Mouse (Mus musculus) 416B (cell line): ENCODE data around the gene Tmem119.

Experiments
- DNase-seq: peaks from one replicate; pipeline ENCODE4 v3.0.0; 2011; ENCODE audit warnings: low read depth

Gene Tmem119

DNA sequence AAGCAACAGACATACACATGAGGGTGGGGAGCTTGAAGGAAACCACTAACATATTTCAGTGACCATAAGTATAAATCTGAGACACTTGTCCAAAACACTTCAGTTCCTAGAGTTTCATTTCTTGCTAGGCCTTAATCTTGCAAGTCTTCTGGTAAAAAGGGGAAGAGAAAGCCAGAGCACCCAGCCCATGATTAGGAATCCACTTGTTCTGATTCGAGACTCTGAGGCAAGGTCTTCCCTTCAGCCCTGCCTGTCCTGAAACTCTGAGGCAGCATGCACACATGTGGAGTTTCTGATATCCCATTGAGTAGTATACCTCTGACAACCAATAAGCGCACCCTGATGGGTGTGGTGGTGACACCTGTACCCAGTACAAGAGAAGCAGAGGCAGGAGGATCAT, 38.7 kb downstream of the Tmem119 start:
- DNase-seq, result no peak

DNA sequence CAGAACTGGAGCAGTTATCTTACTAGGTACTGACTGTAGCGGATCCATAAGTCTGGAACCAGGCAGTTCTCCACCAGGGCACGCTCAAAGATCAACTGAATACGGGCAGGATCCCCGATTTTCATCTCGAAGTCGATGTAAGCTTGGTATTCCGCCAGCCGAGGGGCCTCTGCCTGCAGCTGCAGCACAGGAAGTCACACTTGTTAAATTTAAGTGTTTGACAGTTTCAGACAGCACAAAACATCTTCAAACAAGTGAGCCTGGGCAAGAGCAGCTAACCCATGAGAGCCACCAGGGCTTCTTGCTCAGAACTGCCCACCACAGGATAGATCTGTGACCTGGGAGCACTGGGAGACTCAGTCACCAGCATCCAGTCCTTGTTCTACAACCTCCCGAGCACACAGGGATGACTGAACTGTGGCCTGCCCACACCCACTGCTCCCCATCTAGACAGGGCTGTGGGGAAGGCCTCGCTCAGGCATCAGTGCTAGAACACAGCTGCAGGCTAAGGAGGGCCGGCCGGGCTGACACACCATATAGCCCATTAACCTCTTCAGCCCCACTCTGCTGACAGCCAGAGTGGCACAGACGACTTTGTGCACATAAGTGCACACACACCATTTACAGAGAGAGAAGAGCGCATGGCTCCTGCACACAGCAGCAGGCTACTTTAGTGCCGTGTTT, 44.8 kb downstream of the Tmem119 start:
- no peak for DNase-seq

DNA sequence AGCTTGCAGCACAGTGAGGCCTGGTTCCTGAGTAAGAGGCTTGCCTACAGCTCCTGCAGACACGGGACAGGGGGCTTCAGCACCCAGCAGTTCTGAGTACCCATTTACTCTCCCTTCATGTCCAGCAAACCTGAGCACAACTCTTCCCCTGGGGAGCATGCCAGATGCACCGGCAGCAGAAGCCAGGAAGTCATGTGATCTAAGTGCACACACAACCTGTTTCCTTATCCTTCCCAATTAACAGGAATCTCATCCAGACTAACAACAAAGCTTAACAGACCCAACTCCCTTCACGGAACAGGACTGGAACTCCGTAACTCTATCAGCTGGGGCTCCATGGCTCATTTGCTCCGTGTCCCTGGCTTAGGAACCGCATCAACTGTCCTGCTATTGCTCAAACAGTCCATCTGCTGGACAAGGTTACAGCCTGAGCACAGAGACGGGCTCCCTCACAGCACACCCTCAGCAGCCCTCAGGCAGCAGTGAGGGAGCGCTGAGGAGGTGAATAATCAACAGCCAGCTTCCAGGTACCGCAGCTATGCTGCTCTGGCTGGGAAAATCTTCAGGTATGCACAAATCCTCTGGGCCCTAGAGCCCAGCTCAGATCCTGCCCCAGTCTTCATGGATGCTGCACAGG, 48.7 kb downstream of the Tmem119 start:
- no peak for DNase-seq

DNA sequence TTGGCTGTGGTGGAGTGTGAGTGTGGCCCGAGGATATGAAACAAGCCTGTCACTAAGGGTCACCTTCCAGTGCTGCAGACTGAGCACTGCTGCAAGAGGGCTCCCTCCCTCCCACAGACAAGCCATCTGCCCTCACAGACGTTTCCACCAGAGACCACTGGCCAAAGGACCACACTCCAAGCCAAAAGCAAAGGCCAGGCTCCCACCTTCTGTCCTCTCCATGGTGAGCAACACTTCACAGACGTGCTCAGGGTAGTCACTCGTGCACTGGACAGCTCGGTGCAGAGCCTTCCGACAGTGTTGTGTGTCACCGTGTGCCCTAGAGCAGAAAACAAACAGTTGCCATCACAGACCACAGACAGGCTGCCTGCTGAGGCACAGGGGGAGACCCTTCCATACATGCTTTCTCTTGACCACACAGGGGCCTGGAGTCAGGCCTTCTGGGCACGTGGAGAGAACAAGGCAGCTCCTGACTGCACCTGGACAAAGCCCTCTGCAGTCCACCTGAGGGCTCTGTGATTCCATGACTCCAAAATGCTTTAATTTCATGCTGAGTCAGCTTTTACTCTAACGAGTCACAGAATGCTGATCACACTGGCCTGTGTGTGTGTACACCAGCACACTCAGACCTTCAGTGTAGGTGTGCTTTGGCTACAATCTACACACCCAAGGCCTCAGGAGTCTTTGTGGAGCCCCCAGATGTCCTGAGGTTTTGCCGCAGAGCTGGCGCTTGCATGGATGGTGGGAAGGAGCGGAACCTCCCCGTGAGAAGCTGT, 51.6 kb downstream of the Tmem119 start:
- DNase-seq, result no peak

DNA sequence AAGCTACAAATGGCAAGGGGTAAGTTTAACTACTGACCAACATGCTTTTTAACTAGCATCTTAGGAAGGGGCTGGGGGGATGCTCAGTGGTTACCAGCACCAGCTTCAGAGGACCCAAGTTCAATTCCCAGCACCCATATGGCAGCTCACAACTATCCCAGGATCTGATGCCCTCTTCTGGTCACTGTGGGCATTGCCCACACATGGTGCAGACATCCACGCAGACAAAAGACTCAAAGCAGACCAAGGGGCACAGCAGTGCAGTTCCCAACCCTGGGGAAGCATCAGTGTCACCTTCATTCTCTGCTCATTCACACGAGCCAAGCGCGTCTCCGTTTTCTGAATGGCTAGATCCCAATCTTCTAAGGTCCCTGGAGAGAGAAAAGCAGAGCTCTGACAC, 52.7 kb downstream of the Tmem119 start:
- no peak for DNase-seq
